Mouse (Mus musculus): Measurements from ENCODE around the gene Gm2431.
"Not testable (repeated sequence)": the region's sequence is repeated elsewhere in the genome, so short reads cannot be mapped to it uniquely, and the experiment has no call there.

DNA sequence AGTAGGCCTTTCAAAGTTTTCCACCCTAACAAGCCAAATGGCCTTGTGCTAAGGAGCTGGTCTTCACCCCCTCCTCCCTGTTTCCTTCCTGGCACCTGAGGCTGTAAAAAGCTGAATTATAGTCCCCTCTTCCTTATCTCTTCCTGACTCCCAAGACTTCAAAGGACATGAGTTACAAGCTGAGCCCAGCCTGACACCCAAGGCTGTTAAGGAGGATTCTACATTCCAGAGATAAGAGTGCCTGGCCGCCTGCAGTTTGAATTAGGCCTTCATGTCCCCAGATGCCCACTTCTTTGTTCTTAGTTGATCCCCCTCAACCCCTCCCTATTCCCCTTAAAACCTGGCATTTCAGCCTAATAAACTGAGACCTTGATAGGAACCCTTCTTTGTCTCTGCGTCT lies 24.7 kb upstream of the Gm2431 start:
- not testable (repeated sequence) for TF ChIP-seq EP300, CTCF (IDR thresholded peaks at IDR 0.05; ENCODE audit: low read depth)

Measured in liver, embryonic 14.5 days (tissue).